Mouse (Mus musculus) urinary bladder, postnatal 25 days (tissue): ENCODE measurements around the gene Dhx57.
A peak's percentile ranks its signal among the peaks of the same experiment; 100 is the strongest.
"Not testable (repeated sequence)": the region's sequence is repeated elsewhere in the genome, so short reads cannot be mapped to it uniquely, and the experiment has no call there.

Source experiments
- DNase-seq: peaks from one replicate; pipeline ENCODE4 v3.0.0; 2022; ENCODE audit warnings: low spot score

The Dhx57 gene

GRCm38 (mm10) chr17:80290074-80290657 lies at the start of gene Dhx57, which contains the start of gene Morn2:
Gene Dhx57 (minus strand): TSS chr17:80290476.
Gene Morn2 (plus strand): TSS chr17:80290203.
- peak; percentile 99 for DNase-seq

GRCm38 (mm10) chr17:80332386-80332785 lies 42.1 kb upstream of the Dhx57 start:
- no peak for DNase-seq

DNA sequence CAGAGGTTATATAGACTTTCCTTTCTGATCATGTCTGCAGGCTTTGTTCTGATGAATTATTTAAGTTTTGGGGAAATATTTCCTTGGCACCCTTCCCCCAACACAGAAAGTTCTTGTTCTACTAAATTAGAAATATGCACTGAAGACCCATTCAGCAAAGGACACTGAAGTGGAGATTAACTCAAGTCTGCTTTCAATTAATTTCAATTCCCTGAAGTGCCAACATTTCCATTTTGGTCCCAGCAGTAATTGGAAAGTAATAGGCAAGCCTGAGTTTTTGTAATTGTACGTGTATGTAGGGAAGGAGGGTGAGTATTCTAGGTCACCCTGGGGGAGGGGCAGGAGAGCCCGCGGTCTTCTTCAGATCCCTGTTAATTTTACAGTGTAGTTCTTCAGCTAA lies 36.2 kb upstream of the Dhx57 start:
- DNase-seq: no peak

DNA sequence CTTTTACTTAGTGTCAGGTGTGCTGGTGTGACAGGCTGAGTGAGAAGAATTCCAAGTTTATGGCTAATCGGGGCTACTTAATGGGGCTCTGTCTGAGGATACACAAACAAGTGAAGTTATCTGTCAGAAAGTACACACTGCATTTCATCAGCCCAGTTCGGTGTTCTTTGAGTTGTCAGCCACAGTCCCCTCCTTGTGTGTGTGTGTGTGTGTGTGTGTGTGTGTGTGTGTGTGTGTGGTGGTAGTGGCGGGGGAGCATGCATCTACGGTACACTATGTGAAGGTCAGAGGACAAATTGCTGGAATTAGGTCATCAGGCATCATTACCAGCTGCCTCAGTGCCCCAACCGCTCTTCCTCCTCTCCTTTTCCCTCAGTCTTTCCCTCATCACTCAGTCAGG lies 35.2 kb upstream of the Dhx57 start:
- DNase-seq: no peak

DNA sequence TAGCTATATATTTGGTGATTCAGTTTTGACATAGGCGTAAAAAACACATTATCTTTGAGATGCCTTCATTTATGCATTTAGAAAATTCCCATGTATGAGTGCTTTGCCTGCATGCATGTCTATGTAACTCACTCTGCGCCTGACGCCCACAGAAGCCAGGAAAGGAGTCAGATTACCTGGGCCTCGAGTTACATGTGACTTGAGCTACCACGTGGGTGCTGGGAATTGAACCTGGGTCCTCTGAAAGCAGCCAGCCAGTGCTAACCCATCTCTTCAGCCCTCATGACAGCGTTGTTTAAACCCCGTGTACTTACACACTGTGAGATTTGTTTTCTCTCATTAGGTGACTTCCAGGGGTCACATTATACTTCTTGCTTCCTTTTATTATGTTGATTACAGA lies 34.2 kb upstream of the Dhx57 start:
- DNase-seq: no peak

DNA sequence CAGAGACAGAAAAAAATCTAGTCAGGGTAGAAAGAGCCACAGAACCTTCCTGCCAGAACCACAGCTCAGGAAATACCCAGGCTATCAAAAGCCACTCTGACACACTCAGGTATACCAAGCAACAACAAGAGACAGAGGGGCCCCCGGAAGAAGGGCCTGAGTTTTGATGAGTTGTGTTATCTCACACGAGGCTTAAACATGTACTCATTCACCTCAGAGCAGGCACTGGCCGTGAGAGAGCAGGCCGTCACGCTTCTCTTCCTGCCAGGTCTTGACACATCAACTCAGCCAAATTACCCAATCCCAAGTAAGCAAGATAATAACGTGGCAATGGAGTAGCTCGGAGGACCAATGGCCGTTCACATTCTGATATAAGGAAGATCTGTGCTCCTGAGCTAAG lies 33.4 kb upstream of the Dhx57 start:
- DNase-seq: no peak

- DNase-seq: no peak
These were observed 32.7 kb upstream of the Dhx57 start for GRCm38 (mm10) chr17:80323015-80323414.

DNA sequence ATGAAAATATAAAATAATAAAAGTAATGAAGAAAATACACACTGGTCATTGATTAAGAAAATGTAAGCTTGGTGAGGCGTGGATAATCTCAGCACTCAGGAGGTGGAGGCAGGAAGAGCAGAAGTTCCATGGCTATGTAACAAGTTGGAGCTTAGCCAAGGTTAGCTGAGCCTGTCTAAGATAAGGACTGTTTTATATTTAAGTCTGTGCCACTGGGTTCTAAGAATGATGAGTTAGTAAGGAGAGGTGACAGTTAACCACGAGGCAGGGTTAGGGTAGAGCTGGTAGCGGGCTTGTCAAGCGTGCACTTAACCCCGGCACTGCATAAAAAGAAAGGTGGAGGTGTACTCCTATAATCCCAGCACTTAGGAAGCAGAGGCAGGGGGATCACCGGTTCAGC lies 32.0 kb upstream of the Dhx57 start:
- DNase-seq: no peak

DNA sequence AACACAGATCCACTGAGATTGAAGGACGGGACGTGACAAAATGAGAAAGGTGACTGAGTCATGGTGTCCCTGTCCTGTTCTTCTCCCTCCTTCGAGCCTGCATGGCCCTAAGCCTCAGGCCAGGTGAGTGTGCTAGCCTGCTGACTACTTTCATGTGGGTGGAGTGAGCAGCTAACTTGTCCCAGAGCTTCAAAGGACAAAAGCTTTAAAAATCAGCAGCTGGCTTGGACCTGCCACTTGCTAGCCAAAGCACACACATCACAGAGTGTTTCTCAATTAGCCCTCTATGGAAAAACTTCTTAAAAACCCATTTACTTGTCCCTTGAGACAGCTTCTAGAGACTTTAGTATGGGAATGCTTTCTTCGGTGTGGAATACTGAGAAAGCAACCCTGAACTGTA lies 22.1 kb upstream of the Dhx57 start:
- no peak for DNase-seq

GRCm38 (mm10) chr17:80311761-80312160 lies 21.5 kb upstream of the Dhx57 start:
- DNase-seq: no peak

- no peak for DNase-seq
These were observed 17.0 kb upstream of the Dhx57 start, which contains the start of gene Arhgef33 for GRCm38 (mm10) chr17:80307251-80307650. Gene Arhgef33 (plus strand): TSS chr17:80307407.

- no peak for DNase-seq
These were observed 8.6 kb upstream of the Dhx57 start for GRCm38 (mm10) chr17:80298844-80299243.

DNA sequence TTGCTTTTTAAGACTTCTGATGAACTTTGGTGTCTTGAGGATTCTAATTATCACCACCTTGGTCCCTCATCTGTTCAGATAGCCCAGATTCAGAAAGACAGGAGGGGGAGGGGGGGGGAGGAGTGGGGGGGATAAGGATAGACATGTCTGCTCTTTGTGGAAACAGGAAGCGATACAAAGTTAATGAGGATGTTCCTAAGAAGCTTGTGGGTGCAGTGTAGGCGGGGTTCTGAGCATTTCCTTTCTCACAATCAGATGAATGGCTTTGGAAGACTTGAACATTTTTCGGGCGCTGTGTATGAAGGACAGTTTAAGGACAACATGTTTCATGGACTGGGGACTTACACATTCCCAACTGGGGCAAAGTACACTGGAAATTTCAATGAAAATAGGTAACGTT lies 5.0 kb upstream of the Dhx57 start:
- no peak for DNase-seq

DNA sequence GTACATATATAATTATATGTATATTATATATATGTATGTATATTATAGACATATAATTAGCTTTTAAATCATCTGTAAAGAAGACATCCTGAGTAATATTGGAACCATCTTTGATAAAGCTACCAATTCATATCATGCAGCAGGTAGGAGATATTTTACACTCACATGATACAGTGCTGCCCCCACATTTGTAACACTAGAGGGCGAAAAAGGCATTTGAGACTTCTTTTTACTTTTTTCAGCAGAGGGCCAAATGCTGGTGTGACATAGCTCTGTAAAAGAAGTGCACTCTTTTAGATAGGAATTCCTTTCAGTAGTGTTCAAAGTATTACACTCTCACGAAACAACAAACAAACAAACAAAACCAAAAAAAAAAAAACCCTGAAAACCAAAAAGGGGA lies 872 bp upstream of the Dhx57 start:
- DNase-seq: peak; percentile 8

DNA sequence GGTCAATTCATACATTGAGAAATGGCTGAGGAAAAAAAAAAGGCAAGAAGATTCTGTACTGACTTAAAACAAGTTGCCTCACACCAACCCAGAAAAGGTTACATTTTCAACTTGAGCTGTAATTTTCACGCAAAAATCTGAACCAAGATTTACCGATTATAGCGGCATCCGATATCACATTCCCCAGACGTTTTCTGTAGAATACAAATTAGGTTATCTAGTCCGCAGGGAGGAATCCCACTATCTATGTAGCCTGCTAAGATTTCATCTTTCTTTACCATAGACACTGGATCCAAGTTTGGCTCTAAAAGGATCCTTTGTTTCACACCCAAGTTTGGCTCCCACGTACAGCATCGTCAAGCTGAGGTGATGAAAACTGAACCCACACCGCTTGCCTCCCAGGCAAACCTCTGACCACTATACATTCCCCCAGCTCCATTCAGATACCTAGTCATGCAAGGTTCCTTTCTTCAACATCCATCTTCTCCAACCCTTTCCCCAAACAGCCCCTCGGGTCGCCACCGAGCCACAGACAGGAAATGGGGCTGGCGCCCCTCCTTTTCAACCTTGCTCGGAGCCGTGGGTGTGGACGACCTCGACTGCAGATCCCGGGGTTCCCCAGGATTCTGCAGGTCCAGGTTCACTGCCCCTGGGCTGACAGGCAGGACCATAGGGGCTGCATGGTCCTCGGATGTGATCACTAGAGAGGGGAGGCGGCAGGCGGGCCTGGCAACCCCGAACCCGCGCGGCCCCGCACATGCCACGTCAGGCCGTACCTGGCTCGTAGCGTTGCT lies 799 bp downstream of the Dhx57 start:
- no peak for DNase-seq

DNA sequence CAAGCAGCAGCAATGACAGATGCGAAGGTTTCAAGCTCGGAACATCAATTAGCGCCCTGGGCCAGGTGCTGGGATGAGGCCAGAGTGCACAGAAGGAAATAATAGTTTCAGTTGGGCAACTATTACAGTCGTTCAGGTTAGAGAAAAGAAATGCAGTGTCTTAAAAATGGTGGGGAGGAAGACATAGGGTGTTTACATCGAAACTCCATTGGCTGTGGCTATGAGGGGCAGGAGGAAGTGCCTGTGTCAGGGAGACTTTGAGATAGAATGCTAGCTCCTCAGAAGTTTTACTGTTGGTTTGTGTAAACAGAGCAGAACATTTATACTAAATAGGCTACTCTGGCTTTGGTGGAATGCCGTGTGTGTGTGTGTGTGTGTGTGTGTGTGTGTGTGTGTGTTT lies 2.3 kb downstream of the Dhx57 start:
- no peak for DNase-seq

GRCm38 (mm10) chr17:80284446-80284845 lies 5.8 kb downstream of the Dhx57 start:
- no peak for DNase-seq

GRCm38 (mm10) chr17:80279340-80280070 lies 10.8 kb downstream of the Dhx57 start:
- no peak for DNase-seq

DNA sequence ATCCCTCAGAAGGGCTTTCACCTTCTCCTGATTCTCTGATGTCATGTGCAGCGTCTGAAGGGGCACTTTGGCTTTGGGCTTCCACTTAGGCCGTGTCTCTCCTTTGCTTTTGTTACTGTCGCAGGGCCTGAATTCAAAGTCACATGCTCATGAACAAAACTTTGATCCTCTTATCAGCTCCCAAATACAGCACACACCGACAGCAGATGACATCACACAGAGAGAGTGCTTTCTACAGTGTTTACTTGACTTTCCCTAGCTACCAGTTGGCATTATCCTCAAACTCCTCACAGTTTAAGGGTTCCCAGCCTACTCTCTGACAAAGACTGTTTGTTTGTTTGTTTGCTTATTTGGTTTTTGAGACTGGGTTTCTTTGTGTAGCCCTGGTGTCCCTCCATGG lies 12.0 kb downstream of the Dhx57 start:
- no peak for DNase-seq

- DNase-seq: not testable (repeated sequence)
These were observed 19.7 kb downstream of the Dhx57 start for GRCm38 (mm10) chr17:80270622-80271021.

DNA sequence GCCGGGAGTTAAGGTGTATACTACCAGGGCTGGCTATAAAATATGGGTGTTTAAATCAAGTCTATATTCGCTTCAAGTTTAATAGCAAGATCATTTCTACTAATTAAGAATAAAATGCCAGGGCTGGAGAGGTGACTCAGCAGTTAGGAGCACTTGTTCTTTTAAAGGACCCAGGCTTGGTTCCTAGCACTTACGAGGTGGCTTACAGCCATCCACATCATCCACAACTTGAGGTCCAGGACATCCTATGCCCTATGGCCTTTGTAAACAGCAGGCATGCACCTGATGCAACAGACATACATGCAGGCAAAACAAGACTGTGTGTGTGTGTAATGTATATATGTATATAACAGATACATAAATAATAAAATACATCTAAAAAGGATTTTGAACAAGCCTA lies 22.1 kb downstream of the Dhx57 start:
- no peak for DNase-seq

DNA sequence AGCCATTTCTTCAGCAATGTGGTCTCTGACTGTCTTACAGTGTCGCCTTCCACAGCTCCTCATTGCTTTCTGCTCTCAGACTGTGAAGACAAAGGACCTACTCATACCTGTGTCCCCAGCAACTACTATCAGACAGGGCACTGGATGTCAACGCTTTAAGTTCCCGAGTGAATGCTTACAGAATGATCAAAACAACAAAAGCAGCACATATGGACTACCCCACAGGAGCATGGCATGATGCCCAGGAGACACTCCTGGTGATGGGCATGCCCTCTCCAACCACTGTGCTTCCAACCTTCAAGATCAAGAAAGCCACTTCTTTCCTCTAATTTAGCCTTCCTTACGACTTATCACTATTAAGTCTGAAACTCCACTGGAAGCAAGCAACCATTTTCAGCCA lies 23.2 kb downstream of the Dhx57 start:
- DNase-seq: no peak

- peak; percentile 49 for DNase-seq
These were observed 35.1 kb downstream of the Dhx57 start for GRCm38 (mm10) chr17:80255208-80255607.
